Mouse (Mus musculus) kidney, adult 2 months (tissue): ENCODE measurements around the gene Pnpla3. TPM values are rescaled to one million over a fixed set of nuclear protein-coding genes. Genes with fewer than 3 reads are reported as not detected.

ENCODE experiments used
- DNase-seq: peaks from one replicate; pipeline ENCODE4 v3.0.0; 2021
- H3K27ac ChIP-seq: fragments of 200-500 bp; 2 replicates; pipeline ENCODE4 v1.5.1; 2012; ENCODE audit warnings: low read depth, low read length, control low read depth, inconsistent platforms; ENCODE audit not compliant: insufficient read depth
- H3K27me3 ChIP-seq: fragments of 200-500 bp; replicated peaks from 2 replicates; pipeline ENCODE4 v1.6.1; 2012; ENCODE audit warnings: mild to moderate bottlenecking, moderate library complexity, low read length, inconsistent platforms; ENCODE audit not compliant: control insufficient read depth, insufficient read depth
- H3K36me3 ChIP-seq: fragments of 200-500 bp; 2 replicates; pipeline ENCODE4 v1.6.1; 2012; ENCODE audit warnings: mild to moderate bottlenecking, moderate library complexity, low read length, inconsistent platforms; ENCODE audit not compliant: control insufficient read depth, insufficient read depth
- H3K4me1 ChIP-seq: fragments of 200-500 bp; 2 replicates; pipeline ENCODE4 v1.6.1; 2011; ENCODE audit warnings: low read length; ENCODE audit not compliant: control insufficient read depth, insufficient read depth
- H3K4me3 ChIP-seq: fragments of 200-500 bp; 2 replicates; pipeline ENCODE4 v1.5.1; 2011; ENCODE audit warnings: mild to moderate bottlenecking, low read depth, low read length, control low read depth; ENCODE audit not compliant: insufficient read depth
- CTCF ChIP-seq: fragments of 200-500 bp; conservative IDR thresholded peaks from 2 replicates; pipeline ENCODE4 v1.5.1; 2011; ENCODE audit warnings: low read depth, mild to moderate bottlenecking, control low read depth, low read length, moderate library complexity, mixed read lengths; ENCODE audit not compliant: insufficient read depth, insufficient read length
- POLR2A ChIP-seq: fragments of 200-500 bp; IDR thresholded peaks from one replicate; pipeline ENCODE4 v1.6.1; 2011; ENCODE audit warnings: low read depth, low read length, control low read depth
- WGBS: fragments of 180-500 bp; shearing (Covaris S2); methylation state at CpG from one replicate; pipeline ENCODE4 v1.1.7; 2018; 5-methylcytosine and 5-hydroxymethylcytosine counted together
- polyA plus RNA-seq: library from polyadenylated mRNA; depleted of rRNA; stranded (reverse); fragments of >200 nt; gene quantifications from 2 replicates; pipeline ENCODE4 v1.2.3, GENCODE M21; 2012

The Pnpla3 gene
- polyA plus RNA-seq, 1 experiment = 28.4 TPM

DNA sequence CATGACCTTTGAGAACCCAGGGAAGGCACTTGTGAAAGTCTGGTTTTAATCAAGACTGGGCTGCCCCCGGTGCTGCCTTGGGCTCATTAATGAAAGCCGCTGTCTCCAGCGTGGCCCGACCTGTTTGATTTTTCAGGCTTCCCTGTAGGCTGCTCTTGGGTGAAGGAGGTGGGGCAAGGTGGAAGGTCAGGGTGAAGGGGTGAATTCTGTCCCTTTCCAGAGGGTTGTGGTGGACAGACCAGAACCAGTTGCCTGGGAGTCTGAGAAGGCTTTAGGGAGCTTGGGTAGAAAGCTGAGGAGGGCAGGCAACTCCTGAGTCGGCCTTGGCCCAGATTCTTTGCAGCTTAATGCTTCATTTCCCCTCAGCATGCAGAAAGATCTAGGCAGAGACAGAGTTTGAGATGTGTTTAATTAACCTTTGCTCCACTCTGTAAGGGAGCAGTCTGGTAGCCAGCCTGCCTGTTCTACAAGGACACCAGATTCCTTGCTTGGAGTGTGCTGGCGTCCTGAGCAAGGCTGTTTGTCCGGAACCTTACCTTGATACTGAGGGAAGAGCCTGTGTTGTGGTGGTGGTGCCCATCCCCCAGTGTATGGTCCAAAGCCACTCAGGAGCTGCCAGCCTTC lies 48.9 kb downstream of the Pnpla3 start:
- Histone ChIP-seq H3K27ac (peak overlapping the region; percentile 24), H3K4me3 (no peak overlapping the region), H3K27me3 (no peaks in the 10 kb centered on the region), H3K4me1 (peaks cover 20% of the 10 kb centered on the region; the same call in 1 of the 2 replicates), H3K36me3 (no peaks in the 10 kb centered on the region)
- 20% methylated on average over 7 of the region's 7 CpGs for whole genome bisulfite sequencing
- TF ChIP-seq POLR2A (no peak), CTCF (no peak)
- peak; percentile 86 for DNase-seq

- no peak for DNase-seq
- 55% methylated on average over 23 of the region's 23 CpGs for WGBS
- Histone ChIP-seq H3K27ac (no peak overlapping the region), H3K4me1 (peaks cover 23% of the 10 kb centered on the region; the same call in 1 of the 2 replicates), H3K36me3 (no peaks in the 10 kb centered on the region), H3K4me3 (no peak overlapping the region), H3K27me3 (no peaks in the 10 kb centered on the region)
- TF ChIP-seq CTCF = no peak
- no peak for TF ChIP-seq POLR2A
Observed at GRCm38 (mm10) chr15:84217969-84218782, 50.5 kb downstream of the Pnpla3 start.

DNA sequence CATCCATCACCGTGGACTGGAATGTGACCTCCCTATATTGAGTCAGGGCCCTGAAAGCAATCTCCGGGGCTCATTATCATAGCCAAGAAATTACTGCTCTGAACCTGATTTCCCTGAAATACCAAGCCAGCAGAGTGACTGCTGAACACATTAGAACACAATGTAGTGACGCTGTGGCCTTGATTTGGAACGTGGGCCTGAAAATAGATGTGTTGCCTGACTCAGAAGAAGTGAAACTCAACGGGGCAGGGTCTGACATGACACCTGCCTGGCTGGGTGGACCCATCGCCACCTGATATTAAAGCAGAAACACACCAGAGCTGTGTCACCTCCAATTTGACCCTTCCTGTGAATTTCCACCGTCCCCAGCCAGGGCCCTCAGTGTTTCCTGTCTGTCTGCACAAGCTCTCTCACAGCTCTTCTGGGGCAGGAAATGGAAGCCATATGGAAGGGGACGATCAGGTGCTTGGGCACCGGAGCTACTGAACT lies 51.2 kb downstream of the Pnpla3 start:
- H3K4me1 ChIP-seq = peaks cover 23% of the 10 kb centered on the region; the same call in 1 of the 2 replicates
- 30% methylated on average over 9 of the region's 9 CpGs for WGBS
- DNase-seq = no peak
- peak overlapping the region; percentile 43; the same call in 1 of the 2 replicates for H3K27ac ChIP-seq
- H3K36me3 ChIP-seq = no peaks in the 10 kb centered on the region
- H3K27me3 ChIP-seq = no peaks in the 10 kb centered on the region
- TF ChIP-seq CTCF (no peak), POLR2A (no peak)
- H3K4me3 ChIP-seq = no peak overlapping the region

GRCm38 (mm10) chr15:84221539-84221938 lies 53.9 kb downstream of the Pnpla3 start:
- no peak overlapping the region for H3K4me3 ChIP-seq
- H3K27ac ChIP-seq = no peak overlapping the region
- H3K4me1 ChIP-seq = peaks cover 17% of the 10 kb centered on the region; the same call in 1 of the 2 replicates
- 38% methylated on average over 5 of the region's 5 CpGs for WGBS
- TF ChIP-seq POLR2A (no peak), CTCF (no peak)
- no peaks in the 10 kb centered on the region for H3K27me3 ChIP-seq
- peak; percentile 67 for DNase-seq
- H3K36me3 ChIP-seq = no peaks in the 10 kb centered on the region

GRCm38 (mm10) chr15:84223423-84223822 lies 55.8 kb downstream of the Pnpla3 start:
- Histone ChIP-seq H3K4me3 (no peak overlapping the region), H3K4me1 (peaks cover 8% of the 10 kb centered on the region; the same call in 1 of the 2 replicates), H3K27me3 (no peaks in the 10 kb centered on the region), H3K36me3 (no peaks in the 10 kb centered on the region), H3K27ac (no peak overlapping the region)
- 54% methylated on average over 6 of the region's 6 CpGs for WGBS
- DNase-seq = peak; percentile 38
- TF ChIP-seq CTCF (no peak), POLR2A (no peak)

GRCm38 (mm10) chr15:84224779-84225178 lies 57.1 kb downstream of the Pnpla3 start:
- no peaks in the 10 kb centered on the region for H3K27me3 ChIP-seq
- H3K36me3 ChIP-seq = no peaks in the 10 kb centered on the region
- 30% methylated on average over 10 of the region's 10 CpGs for WGBS
- DNase-seq = no peak
- H3K4me1 ChIP-seq = peaks cover 6% of the 10 kb centered on the region; the same call in 1 of the 2 replicates
- H3K4me3 ChIP-seq = no peak overlapping the region
- no peak overlapping the region for H3K27ac ChIP-seq
- no peak for TF ChIP-seq POLR2A
- no peak for TF ChIP-seq CTCF

GRCm38 (mm10) chr15:84226918-84227317 lies 59.3 kb downstream of the Pnpla3 start:
- Histone ChIP-seq H3K4me1 (peaks cover under 1% of the 10 kb centered on the region; the same call in 1 of the 2 replicates), H3K36me3 (no peaks in the 10 kb centered on the region), H3K27ac (no peak overlapping the region), H3K27me3 (no peaks in the 10 kb centered on the region), H3K4me3 (no peak overlapping the region)
- DNase-seq = no peak
- TF ChIP-seq POLR2A (no peak), CTCF (no peak)
- WGBS = 86% methylated on average over 15 of the region's 15 CpGs
